Mouse (Mus musculus): ENCODE results near the gene Notch1. TPM values are rescaled to one million over a fixed set of nuclear protein-coding genes. Genes with fewer than 3 reads are reported as not detected.

Notch1 gene
- polyA plus RNA-seq, 1 experiment from 2014 or later, result 15.5 TPM

DNA sequence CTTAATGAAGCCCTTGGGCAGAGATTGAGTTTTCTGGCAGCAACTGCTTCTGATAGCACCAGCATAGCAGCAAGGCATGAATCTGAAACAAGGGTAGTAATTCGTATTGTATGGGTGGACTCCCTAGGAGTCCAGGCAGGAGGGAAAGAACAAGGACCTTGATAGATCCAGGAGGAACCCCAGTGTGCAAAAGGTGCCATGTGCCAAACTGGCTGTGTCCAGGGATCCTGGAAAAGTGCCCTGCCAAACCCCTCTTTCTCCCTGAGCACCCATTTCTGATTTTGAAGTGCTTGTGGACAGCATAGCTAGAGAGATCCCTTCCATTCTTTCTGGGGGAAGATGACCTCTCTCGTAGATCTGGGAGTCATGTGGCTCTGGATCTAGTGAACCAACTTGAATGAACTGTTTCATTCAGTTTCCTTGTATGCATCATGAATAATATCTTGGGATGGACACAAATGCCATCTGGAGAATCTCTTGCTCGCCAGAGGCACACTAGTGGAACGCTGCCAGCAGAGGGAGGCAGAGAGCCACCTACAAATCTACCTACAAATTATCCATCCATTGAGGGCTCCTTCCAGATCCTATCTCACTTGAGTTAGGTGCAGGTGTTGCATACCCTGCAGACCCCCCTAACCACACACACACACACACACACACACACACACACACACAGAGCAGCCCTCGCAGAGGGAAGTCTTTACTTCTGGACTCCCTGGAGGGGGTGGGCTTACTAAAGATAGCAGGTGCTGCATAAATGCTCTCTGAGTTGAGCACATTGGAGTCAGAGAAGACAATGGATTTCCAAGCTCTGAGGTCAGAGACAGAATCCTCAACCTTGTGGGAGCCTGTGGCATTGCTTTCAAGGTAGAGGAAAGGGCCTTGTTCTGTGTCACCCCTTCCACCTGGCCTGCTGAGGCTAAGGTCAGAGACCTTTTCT, 67.1 kb downstream of the Notch1 start:
- Histone ChIP-seq H3K27me3 (no peaks in the 10 kb centered on the region), H3K4me2 (replicated peaks) (no peak overlapping the region), H3K4me1 (peaks cover 15% of the 10 kb centered on the region), H3K27ac (no peak overlapping the region), H3K9ac (no peak overlapping the region; the same call in 1 of the 2 replicates), H3K36me3 (peaks cover 3% of the 10 kb centered on the region), H3K4me3 (no peak overlapping the region), H3K9me3 (no peaks in the 10 kb centered on the region)
- no peak for ATAC-seq (ENCODE audit: low FRiP score, low read depth)
- WGBS, result 23% methylated on average over 5 of the region's 5 CpGs

DNA sequence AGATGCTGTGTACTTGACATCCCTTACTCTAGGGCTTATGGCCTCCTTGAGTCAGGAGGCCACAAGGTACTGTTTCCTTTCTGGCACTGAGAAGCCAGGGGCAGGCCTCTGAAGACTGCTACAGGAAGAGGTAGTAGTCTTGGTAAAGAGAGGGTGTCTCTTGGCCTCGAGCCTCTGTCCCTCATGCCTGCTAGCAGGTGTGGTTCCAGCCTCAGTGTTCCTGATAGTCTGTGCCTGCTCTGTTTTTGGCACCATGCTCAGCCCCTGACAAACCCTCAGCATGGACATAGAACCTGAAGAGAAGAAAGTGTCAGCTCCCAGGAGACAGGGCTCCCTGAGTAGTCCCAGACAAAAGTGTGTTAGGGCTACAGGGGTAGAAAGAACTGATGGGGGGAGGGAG, 69.0 kb downstream of the Notch1 start:
- H3K36me3 ChIP-seq, result no peaks in the 10 kb centered on the region; the same call in 1 of the 2 replicates
- no peak for ATAC-seq (ENCODE audit: low FRiP score, low read depth)
- H3K27me3 ChIP-seq, result no peaks in the 10 kb centered on the region
- H3K9me3 ChIP-seq, result no peaks in the 10 kb centered on the region
- H3K4me3 ChIP-seq, result no peak overlapping the region
- peak overlapping the region; percentile 43; the same call in 1 of the 2 replicates for H3K9ac ChIP-seq
- peaks cover 32% of the 10 kb centered on the region for H3K4me1 ChIP-seq
- no peak overlapping the region for H3K4me2 ChIP-seq (replicated peaks)
- 78% methylated on average over 1 of the region's 1 CpGs for WGBS
- no peak overlapping the region for H3K27ac ChIP-seq

DNA sequence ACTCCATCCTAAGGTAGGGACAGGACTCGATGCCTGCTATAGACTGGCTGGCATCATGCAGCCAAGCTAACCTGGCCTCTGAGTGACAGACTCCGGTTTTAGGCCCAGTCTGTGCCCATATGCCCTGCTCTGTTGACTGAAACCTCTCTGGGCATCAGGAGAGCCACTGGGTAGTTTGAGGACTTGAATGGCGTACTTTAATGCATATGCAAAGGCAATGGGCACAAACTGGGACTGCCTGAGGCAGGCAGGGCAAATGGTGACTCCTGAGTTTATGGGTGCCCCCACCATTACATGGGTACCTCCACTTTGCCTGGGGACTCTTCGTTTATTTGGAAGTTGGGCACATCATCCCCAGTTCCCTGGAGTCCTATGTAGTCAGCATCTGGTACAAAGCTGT, 69.8 kb downstream of the Notch1 start:
- Histone ChIP-seq H3K9me3 (no peaks in the 10 kb centered on the region), H3K4me2 (replicated peaks) (peak overlapping the region; percentile 96), H3K36me3 (peaks cover 2% of the 10 kb centered on the region), H3K27me3 (no peaks in the 10 kb centered on the region), H3K4me3 (peak overlapping the region; percentile 92), H3K27ac (no peak overlapping the region), H3K9ac (peak overlapping the region; percentile 80), H3K4me1 (peaks cover 32% of the 10 kb centered on the region)
- no peak for ATAC-seq (ENCODE audit: low FRiP score, low read depth)
- 70% methylated on average over 4 of the region's 4 CpGs for WGBS

DNA sequence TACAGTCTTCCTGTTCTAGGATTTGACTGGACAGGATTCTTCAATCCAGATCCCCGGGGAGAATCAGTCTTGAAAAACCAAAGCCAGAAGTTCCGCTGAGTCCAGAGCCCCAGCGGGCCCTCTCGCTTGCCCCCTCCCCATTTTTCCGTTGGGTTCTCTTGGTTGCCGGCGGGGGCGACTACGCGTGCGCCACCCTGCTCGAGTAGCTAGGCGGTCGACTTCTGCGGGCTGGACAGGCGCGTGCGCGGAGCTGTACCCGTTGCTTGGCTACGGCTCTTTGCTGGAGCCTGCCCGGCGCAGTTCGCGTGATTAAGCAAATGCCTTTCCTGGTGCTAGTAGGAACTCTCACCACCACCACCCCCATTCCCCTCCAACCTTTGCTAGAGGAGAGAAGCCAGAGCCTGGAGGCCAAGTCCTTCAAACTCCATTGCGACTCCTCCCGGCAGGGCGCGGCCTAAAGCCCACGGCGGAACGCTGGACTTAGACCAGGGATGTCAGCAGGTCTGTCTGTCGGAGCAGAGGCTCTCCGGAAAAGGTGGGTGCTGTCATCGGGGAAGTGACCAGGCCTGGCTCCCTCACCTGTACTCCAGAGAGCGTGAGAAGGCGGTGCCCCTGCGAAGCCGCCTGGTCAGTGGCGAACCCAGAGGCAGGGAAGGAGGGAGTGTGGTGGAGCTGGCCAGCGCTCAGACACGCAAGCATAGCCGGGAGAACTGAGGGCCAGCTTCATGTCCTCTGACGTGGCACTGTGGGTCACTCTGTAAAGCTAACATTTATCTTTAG, 70.6 kb downstream of the Notch1 start:
- peak; percentile 91 for ATAC-seq (ENCODE audit: low FRiP score, low read depth)
- under 1% methylated on average over 44 of the region's 44 CpGs for WGBS
- no peaks in the 10 kb centered on the region for H3K9me3 ChIP-seq
- peak overlapping the region; percentile 80 for H3K9ac ChIP-seq
- peak overlapping the region; percentile 82 for H3K27ac ChIP-seq
- peak overlapping the region; percentile 96 for H3K4me2 ChIP-seq (replicated peaks)
- no peaks in the 10 kb centered on the region for H3K27me3 ChIP-seq
- H3K4me3 ChIP-seq, result peak overlapping the region; percentile 92
- peaks cover 10% of the 10 kb centered on the region for H3K36me3 ChIP-seq
- peaks cover 32% of the 10 kb centered on the region for H3K4me1 ChIP-seq

DNA sequence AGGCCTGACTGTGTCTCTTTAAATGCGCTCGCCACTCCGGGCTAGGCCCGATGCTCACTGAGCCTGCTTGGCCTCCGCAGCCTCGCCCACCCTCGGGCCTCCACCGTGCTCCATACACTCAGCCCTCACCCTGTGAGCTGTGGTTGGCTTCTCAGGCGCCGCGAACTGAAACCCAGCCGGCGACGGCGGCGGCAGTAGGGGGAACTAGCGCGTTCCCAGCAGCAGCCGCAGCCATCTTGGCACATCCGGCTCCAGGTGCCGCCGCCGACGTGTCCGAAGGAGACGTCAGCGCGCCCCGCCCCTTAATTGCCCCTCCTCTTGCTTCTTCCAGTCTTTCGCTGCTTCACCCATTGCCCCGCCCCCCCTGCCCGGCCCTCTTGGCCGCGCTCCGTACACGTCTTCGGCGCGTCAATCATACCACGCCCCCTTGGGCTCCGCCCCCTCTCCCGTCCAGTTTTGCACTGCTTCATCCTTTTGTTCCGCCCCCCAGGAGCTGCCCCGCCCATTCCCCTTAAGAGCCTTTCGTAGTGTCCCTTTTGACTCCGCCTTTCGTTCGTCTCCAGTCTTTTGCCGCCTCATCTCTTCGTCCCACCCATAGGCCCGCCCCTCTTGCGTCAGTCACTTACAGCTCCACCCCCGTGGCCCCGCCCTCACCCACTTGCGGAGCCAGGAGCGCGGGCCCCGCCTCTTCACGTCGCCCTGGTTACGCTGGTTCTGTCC, 71.4 kb downstream of the Notch1 start, which contains the start of gene Sec16a:
TSS of gene Sec16a (minus strand) at position 271 of the 720 bp plus-strand sequence.
- 1% methylated on average over 58 of the region's 61 CpGs for WGBS
- no peaks in the 10 kb centered on the region for H3K27me3 ChIP-seq
- peak within 1 kb of the TSS; percentile 92 for H3K9ac ChIP-seq
- H3K4me3 ChIP-seq, result peak within 1 kb of the TSS; percentile 92
- H3K4me1 ChIP-seq, result peaks cover 32% of the 10 kb centered on the region
- no peaks in the 10 kb centered on the region for H3K9me3 ChIP-seq
- peak; percentile 93 for ATAC-seq (ENCODE audit: low FRiP score, low read depth)
- peaks cover 18% of the 10 kb centered on the region for H3K36me3 ChIP-seq
- peak within 1 kb of the TSS; percentile 82 for H3K27ac ChIP-seq
- peak within 1 kb of the TSS; percentile 96 for H3K4me2 ChIP-seq (replicated peaks)

DNA sequence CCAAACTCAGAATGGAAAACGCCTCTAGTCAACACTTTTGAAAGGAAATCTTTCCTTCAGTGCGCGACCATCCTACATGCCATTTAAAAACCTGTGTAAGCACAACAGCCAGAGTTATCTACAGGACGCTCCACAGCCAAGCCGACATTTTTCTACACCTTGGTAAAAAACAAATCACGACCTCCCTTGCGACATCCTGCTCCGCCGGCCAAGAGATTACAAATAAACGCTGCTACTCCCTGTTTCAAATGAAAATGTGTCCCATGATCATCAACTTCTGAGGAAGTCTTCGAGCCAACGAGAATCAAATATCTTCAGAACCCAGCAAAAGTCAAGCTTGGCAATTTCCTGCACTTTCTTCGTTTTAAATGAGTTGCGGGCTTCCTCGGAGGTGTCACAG, 72.1 kb downstream of the Notch1 start:
- H3K27me3 ChIP-seq, result no peaks in the 10 kb centered on the region
- ATAC-seq (ENCODE audit: low FRiP score, low read depth), result no peak
- peak overlapping the region; percentile 89 for H3K4me2 ChIP-seq (replicated peaks)
- H3K27ac ChIP-seq, result peak overlapping the region; percentile 80
- peaks cover 25% of the 10 kb centered on the region for H3K36me3 ChIP-seq
- H3K4me1 ChIP-seq, result peaks cover 32% of the 10 kb centered on the region
- 4% methylated on average over 15 of the region's 15 CpGs for WGBS
- H3K9me3 ChIP-seq, result no peaks in the 10 kb centered on the region
- H3K4me3 ChIP-seq, result peak overlapping the region; percentile 92
- H3K9ac ChIP-seq, result peak overlapping the region; percentile 92

DNA sequence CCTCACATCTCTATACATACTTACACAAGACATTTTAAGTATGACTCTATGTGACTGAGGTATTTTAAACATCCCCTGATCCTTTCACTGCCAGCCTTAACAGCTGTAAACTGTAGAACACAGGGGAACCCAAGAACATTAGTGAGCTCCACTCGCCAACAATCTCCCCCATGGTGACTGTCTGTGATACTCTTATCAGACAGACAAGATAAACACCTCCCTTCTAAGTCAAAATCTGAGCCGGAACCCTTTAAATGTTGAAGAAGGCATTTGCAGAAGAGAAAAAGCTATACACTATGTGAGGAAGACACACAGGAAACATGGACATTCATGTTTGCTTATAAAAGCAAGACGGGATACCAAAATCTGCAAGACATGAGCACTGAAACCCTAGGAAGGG, 72.6 kb downstream of the Notch1 start:
- Histone ChIP-seq H3K4me2 (replicated peaks) (peak overlapping the region; percentile 89), H3K4me1 (peaks cover 32% of the 10 kb centered on the region), H3K27ac (no peak overlapping the region), H3K9ac (peak overlapping the region; percentile 92), H3K36me3 (peaks cover 30% of the 10 kb centered on the region), H3K9me3 (no peaks in the 10 kb centered on the region), H3K27me3 (no peaks in the 10 kb centered on the region), H3K4me3 (peak overlapping the region; percentile 92)
- WGBS, result 39% methylated on average over 3 of the region's 3 CpGs
- ATAC-seq (ENCODE audit: low FRiP score, low read depth), result no peak

DNA sequence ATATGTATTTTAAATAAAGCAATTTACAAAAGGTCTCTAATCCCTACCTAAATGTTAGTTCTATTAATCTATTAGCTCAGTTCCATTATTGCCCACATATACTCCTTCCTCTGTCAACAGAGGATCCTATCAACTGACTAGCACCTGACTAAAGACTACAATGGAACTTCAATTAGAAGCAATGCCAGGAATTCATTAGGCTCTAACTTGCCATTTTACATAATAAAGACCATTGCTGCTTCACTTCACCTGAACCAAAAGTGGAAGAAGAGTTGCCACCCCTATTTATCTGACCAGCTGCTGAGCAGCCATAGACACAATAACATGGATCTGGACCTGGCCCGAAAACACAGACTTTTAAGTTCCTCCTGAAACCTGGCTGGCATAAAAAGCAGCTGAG, 73.6 kb downstream of the Notch1 start:
- 93% methylated on average over 1 of the region's 1 CpGs for WGBS

DNA sequence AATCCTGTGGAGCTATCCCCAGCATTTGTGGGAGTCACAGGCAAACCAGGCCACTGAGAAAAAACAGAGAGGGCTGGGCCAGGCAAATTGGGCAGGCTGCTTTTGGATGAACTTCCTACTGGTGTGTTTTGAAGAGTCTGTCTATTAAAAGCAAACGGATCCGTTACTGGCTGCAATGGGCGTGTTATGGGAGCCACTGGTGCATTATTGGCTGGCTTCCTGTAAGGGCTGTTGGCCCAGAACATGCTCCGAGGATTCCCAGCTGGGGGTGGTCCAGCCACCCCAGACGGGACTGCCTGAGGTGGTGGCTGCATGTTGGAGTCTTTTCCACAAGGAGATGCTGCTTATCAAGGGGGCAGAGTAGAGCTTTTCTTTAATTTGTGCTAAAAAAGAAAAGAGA, 74.8 kb downstream of the Notch1 start:
- 71% methylated on average over 5 of the region's 5 CpGs for WGBS
- no peak overlapping the region for H3K27ac ChIP-seq
- no peak overlapping the region for H3K4me2 ChIP-seq (replicated peaks)
- no peaks in the 10 kb centered on the region for H3K9me3 ChIP-seq
- no peak overlapping the region for H3K9ac ChIP-seq
- peaks cover 52% of the 10 kb centered on the region for H3K36me3 ChIP-seq
- H3K4me3 ChIP-seq, result no peak overlapping the region
- ATAC-seq (ENCODE audit: low FRiP score, low read depth), result no peak
- H3K4me1 ChIP-seq, result peaks cover 36% of the 10 kb centered on the region
- no peaks in the 10 kb centered on the region for H3K27me3 ChIP-seq

More for the DNA sequence above, 73.6 kb downstream of the Notch1 start:
- Histone ChIP-seq H3K9me3 (no peaks in the 10 kb centered on the region), H3K4me3 (no peak overlapping the region), H3K27me3 (no peaks in the 10 kb centered on the region), H3K9ac (peak overlapping the region; percentile 1; the same call in 1 of the 2 replicates), H3K36me3 (peaks cover 41% of the 10 kb centered on the region), H3K27ac (no peak overlapping the region), H3K4me2 (replicated peaks) (peak overlapping the region; percentile 89), H3K4me1 (peaks cover 36% of the 10 kb centered on the region)
- ATAC-seq (ENCODE audit: low FRiP score, low read depth), result no peak

DNA sequence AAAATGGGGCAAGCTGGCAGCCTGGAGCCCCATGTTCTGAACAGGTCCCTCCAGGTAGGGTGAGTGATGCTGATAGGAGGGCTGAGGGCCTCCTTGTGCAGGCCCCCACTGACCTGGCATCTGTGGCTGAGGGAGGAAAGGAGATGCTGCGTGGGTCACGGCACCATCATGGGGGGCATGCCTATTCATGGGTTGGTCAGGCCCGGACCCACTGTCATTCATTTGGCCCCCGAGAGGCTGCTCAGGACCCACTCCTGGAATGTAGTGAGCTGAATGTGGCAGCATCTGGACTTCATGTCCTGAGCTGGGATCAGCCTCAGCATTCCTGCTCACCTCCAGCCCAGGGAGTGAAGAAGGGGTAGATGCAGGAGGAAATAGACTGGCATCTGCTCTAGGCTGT, 75.2 kb downstream of the Notch1 start:
- Histone ChIP-seq H3K4me3 (no peak overlapping the region), H3K9ac (no peak overlapping the region), H3K9me3 (no peaks in the 10 kb centered on the region), H3K4me2 (replicated peaks) (no peak overlapping the region), H3K27ac (no peak overlapping the region), H3K4me1 (peaks cover 32% of the 10 kb centered on the region), H3K36me3 (peaks cover 53% of the 10 kb centered on the region), H3K27me3 (no peaks in the 10 kb centered on the region)
- no peak for ATAC-seq (ENCODE audit: low FRiP score, low read depth)
- WGBS, result 92% methylated on average over 4 of the region's 4 CpGs

DNA sequence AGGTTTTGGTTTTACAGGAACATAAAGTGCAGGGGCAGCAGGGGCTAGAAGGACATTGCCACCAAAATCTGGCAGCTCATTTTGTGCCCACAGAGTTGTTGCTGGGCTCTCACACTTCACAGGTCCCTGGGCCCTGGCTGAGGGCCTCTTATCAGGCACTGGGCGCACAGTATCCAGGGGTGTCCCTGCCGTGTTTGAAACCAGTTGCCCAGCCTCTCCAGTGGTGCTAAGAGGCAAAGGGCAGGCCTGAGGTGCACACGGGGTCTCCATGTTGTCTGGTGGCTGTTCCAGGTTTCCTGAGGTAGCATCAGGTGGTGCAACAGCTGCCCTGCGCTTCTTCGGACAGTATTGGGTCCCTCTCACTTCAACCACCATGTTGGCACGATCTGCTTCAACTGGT, 76.8 kb downstream of the Notch1 start:
- Histone ChIP-seq H3K27ac (no peak overlapping the region), H3K36me3 (peaks cover 69% of the 10 kb centered on the region), H3K9ac (no peak overlapping the region), H3K4me1 (peaks cover 30% of the 10 kb centered on the region), H3K4me2 (replicated peaks) (no peak overlapping the region), H3K9me3 (no peaks in the 10 kb centered on the region), H3K4me3 (no peak overlapping the region), H3K27me3 (no peaks in the 10 kb centered on the region)
- ATAC-seq (ENCODE audit: low FRiP score, low read depth), result no peak
- 90% methylated on average over 6 of the region's 6 CpGs for WGBS
